Mouse (Mus musculus) thymus, adult 2 months (tissue): ENCODE results near the gene Wsb1. TPM values are rescaled to one million over a fixed set of nuclear protein-coding genes. Genes with fewer than 3 reads are reported as not detected.

ENCODE experiments used
- DNase-seq: peaks from one replicate; pipeline ENCODE4 v3.0.0; 2021
- H3K27ac ChIP-seq: fragments of 200-500 bp; 2 replicates; pipeline ENCODE4 v1.5.1; 2012; ENCODE audit warnings: low read length, control low read depth; ENCODE audit not compliant: control insufficient read depth, insufficient read depth
- H3K27me3 ChIP-seq: fragments of 200-500 bp; 2 replicates; pipeline ENCODE4 v1.6.1; 2012; ENCODE audit warnings: mild to moderate bottlenecking, low read length, moderate library complexity, mixed read lengths; ENCODE audit not compliant: control insufficient read depth, insufficient read depth
- H3K36me3 ChIP-seq: fragments of 200-500 bp; 2 replicates; pipeline ENCODE4 v1.6.1; 2012; ENCODE audit warnings: mild to moderate bottlenecking, low read length, moderate library complexity; ENCODE audit not compliant: control insufficient read depth, insufficient read depth
- H3K4me1 ChIP-seq: fragments of 200-500 bp; replicated peaks from 2 replicates; pipeline ENCODE4 v1.6.1; 2012; ENCODE audit warnings: low read length; ENCODE audit not compliant: control insufficient read depth, insufficient read depth
- H3K4me3 ChIP-seq: fragments of 200-500 bp; 2 replicates; pipeline ENCODE4 v1.5.1; 2012; ENCODE audit warnings: mild to moderate bottlenecking, low read length, control low read depth, moderate library complexity; ENCODE audit not compliant: control insufficient read depth, insufficient read depth
- CTCF ChIP-seq: fragments of 200-500 bp; IDR thresholded peaks from 2 replicates; pipeline ENCODE4 v1.5.1; 2012; ENCODE audit warnings: mild to moderate bottlenecking, control low read depth, low read length, moderate library complexity, borderline replicate concordance; ENCODE audit not compliant: control insufficient read depth, poor library complexity, insufficient read depth; ENCODE audit errors: extremely low read depth
- POLR2A ChIP-seq: fragments of 200-500 bp; IDR thresholded peaks from 2 replicates; pipeline ENCODE4 v1.6.1; 2012; ENCODE audit warnings: mild to moderate bottlenecking, low read length, control low read depth, moderate library complexity; ENCODE audit not compliant: control insufficient read depth, poor library complexity, insufficient read depth; ENCODE audit errors: extremely low read depth
- WGBS: fragments of 180-500 bp; shearing (Covaris S2); methylation state at CpG from one replicate; pipeline ENCODE4 v1.1.7; 2018; 5-methylcytosine and 5-hydroxymethylcytosine counted together
- polyA plus RNA-seq: library from polyadenylated mRNA; depleted of rRNA; stranded (reverse); fragments of >200 nt; gene quantifications from 2 replicates; pipeline ENCODE4 v1.2.3, GENCODE M21; 2012; rRNA removed

Wsb1 gene
- polyA plus RNA-seq, 1 experiment, result 87.5 TPM

- no peak overlapping the region for H3K27ac ChIP-seq
Observed at GRCm38 (mm10) chr11:79191214-79191613, 63.3 kb downstream of the Wsb1 start.

DNA sequence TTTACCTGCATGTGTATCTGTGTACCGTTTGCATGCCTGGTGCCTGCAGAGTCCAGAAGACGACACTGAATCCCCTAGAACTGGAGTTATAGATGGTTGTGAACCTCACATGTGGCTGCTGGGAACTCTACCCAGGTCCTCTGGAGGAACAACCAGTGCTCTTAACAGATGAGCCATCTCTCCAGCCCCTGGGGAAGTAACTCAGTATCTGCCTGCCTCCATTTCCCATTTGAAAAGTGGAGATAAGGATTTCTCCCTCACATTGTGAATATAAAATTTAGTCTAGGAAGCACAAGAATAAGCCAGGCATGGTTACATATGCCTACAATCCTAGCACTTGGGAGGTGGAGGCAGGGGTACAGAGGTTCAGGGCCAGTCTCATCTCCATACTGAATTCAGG is 64.2 kb downstream of the Wsb1 start:
- no peak for DNase-seq
- no peaks in the 10 kb centered on the region for H3K36me3 ChIP-seq
- H3K4me1 ChIP-seq, result no peaks in the 10 kb centered on the region
- no peaks in the 10 kb centered on the region for H3K27me3 ChIP-seq
- no peak overlapping the region for H3K4me3 ChIP-seq
- 94% methylated on average over 2 of the region's 2 CpGs for WGBS
- TF ChIP-seq CTCF (no peak), POLR2A (no peak)
- no peak overlapping the region for H3K27ac ChIP-seq

More at GRCm38 (mm10) chr11:79191214-79191613, 63.3 kb downstream of the Wsb1 start:
- Histone ChIP-seq H3K4me3 (no peak overlapping the region), H3K36me3 (no peaks in the 10 kb centered on the region), H3K27me3 (no peaks in the 10 kb centered on the region), H3K4me1 (no peaks in the 10 kb centered on the region)
- DNase-seq, result no peak
- 95% methylated on average over 4 of the region's 4 CpGs for WGBS
- TF ChIP-seq POLR2A, result no peak

Other genes with a start within 250 kb of the Wsb1 start
- gene Ksr1, start 108.3 kb downstream of the Wsb1 start, polyA plus RNA-seq, result 28.1 and 32.7 TPM in 2 replicates
- gene Gm9964, start 42.2 kb upstream of the Wsb1 start, polyA plus RNA-seq, result not detected in 2 replicates
- 6.9 and 8.2 TPM in 2 replicates for gene Nf1, start 85.0 kb upstream of the Wsb1 start, polyA plus RNA-seq
- 0.05 and 0.23 TPM in 2 replicates for gene Omg, start 249.4 kb upstream of the Wsb1 start, polyA plus RNA-seq